Mouse (Mus musculus) mouse trophoblast stem cell (cell line): ENCODE measurements around the gene Spata5.

Source experiments
- in situ Hi-C, 2 experiments: fragments of 300-500 bp; cut with MseI, MboI; formaldehyde crosslinking; loops; 2 replicates in 1 of 2; 3 replicates in 1 of 2; pipeline ENCODE4 v1.15.1; 2025

Gene Spata5

GRCm38 (mm10) chr3:37420641-37421040 lies 945 bp downstream of the Spata5 start:
- in situ Hi-C loops: no loop called here

GRCm38 (mm10) chr3:37421179-37421578 lies 1.5 kb downstream of the Spata5 start:
- in situ Hi-C loops: no loop called here

GRCm38 (mm10) chr3:37426069-37426468 lies 6.4 kb downstream of the Spata5 start:
- in situ Hi-C loops: no loop called here

DNA sequence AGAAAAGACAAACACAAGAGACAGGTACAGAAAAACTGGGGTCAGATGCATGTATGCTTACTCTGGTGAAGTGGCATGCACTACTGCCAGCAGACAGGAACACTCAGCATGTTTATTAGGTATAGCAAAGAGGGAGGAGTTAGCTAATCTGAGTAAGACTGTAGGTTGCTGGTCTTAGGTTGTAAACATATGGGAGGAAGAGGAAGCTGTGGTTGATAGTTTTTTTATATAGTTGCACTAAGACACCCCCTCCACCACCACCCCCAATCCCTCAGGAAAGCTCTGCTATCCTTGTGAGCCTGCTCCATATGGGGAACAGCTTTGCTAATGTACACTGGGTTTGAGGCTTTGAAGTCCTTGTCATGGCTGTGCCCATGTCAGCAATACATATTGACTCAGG lies 10.7 kb downstream of the Spata5 start:
- in situ Hi-C loops: no loop called here

GRCm38 (mm10) chr3:37439770-37440169 lies 20.1 kb downstream of the Spata5 start:
- in situ Hi-C loops: no loop called here

DNA sequence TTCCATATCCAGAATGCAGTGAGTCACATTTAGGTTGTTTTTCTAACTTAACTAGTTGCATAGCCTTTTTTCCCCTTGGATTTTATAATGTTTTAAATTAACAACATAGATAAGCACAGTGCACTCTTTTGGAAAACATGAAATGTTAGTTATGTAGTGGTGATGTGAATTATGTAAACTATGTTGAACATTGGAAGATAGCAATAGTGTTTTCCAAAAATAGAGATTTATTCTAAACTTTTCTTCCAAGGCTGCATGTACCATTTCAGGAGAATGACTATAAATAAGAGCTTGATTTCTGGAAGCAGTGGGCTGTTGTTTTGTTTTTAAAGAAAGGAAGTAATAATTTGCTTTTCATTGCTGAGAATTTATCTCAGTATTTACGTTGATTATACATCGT lies 23.7 kb downstream of the Spata5 start:
- in situ Hi-C loops: no loop called here

GRCm38 (mm10) chr3:37455992-37456391 lies 36.3 kb downstream of the Spata5 start:
- in situ Hi-C loops: no loop called here

DNA sequence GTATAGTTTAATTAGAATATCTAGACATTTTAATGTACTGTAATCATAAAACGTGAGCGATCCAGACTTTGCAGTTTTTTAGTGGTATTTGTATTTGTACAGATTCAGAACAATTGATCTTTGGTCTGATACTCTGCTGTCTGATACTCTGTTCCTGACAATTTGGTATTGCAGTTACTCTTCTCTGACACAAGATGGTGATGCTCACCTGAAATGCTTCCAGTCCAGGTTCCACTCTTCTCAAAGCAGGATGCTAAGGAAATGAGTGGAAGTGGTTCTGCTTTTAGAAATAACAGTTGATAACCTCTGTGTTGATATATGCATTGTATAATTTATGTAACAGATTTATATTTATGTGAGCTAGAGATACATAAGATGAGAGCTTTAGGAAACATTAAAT lies 48.5 kb downstream of the Spata5 start:
- in situ Hi-C loops: no loop called here

- in situ Hi-C loops: no loop called here
Observed at GRCm38 (mm10) chr3:37469353-37469752, 49.7 kb downstream of the Spata5 start.

DNA sequence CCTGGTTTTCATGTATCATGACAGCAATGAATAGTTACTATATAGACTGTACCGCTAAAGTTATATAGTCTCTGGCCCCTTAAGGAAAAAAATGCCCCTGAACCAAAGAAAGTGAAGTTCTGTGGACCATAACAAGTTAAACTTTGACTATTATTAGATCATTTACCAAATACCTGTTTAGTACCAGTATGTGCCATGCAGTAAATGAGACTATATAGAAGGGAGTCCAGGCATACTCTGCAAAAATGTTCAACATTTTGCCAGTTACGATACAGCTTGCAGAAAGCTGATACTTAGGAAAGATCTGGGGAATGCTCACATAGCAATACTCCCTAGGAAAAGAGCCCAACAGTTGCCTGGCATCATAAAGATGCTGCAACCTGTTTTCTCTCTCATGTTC lies 51.2 kb downstream of the Spata5 start:
- in situ Hi-C loops: no loop called here

GRCm38 (mm10) chr3:37472461-37472860 lies 52.8 kb downstream of the Spata5 start:
- in situ Hi-C loops: no loop called here

- in situ Hi-C loops: no loop called here
Observed at GRCm38 (mm10) chr3:37476485-37476884, 56.8 kb downstream of the Spata5 start.

DNA sequence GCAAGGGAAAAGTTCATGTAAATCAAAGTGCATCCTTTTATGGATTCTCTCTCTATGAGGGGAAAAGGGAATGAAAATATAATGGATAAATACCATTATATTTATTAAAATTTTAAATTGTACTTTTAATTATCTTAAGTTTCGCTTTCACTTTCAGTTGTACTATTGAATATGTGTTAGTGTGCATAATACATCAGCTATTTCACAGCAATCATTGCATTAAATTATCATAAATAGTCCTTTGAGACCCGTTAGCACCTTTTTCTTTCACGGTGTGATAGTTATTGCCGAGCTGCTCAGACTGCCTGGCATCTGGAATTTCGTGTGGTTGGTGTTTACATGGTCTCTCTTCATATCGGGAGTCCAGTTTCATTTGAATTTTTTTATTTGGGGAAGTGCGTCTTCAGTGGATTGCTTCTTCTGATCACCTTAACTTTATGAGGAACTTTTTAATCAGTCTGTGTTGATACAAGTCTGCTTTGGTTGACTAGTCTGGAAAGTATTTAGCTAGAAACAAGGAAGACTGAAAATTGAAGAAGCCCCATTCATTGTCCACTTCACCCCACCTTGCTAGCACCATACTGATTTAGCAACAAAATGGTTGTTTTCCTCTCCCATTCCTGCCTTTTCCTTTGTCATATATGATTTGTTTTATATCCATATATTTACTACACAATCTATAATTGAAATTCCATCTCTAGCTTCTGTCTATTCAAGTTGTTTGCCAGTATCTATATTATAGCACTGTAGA lies 57.9 kb downstream of the Spata5 start:
- in situ Hi-C loops: no loop called here

DNA sequence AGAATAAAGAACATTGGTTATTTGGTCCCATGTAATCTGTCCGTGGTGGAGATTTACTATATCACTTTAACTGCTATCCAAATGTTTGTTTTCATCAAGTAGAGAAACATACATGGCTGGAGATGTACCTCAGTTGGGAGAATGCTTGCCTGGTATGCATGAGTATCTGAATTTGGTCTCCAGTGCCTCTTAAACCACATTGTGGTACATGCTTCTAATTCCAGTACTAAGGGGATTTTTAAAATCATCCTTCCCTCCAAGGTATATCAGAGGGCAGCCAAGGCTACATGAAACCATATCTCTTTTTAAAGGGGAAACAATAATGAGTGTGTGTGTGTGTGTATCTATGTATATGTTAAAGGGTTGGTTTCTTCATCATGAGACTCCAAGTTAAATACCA lies 60.1 kb downstream of the Spata5 start:
- in situ Hi-C loops: no loop called here

- in situ Hi-C loops: no loop called here
Observed at GRCm38 (mm10) chr3:37481295-37481694, 61.6 kb downstream of the Spata5 start.

GRCm38 (mm10) chr3:37482720-37483119 lies 63.0 kb downstream of the Spata5 start:
- in situ Hi-C loops: no loop called here

DNA sequence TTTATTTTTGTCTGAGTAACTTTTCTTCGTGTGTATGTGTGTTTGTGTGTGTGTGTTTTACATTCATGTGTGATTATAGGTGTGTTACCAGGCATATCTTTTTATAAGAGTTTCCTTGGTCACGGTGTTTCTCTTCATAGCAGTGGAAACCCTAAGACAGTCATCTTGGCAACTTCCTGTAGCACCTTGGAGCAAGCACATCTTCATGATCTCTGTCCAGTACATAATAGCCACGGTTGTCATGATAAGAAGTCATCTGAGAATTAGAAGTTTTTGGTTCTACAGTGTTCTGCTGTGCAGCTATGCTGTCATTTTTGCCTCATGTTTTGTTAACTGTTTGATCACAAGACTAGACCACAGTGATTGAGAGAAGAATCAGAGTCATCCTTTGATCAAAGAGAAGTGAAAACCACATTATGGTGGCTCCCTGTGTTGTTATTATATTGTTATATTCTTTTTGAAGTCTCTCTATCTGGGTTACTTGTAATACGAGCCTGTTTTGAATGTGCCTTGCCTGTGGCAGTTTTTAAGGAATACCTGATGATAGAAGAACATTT lies 64.1 kb downstream of the Spata5 start:
- in situ Hi-C loops: no loop called here

DNA sequence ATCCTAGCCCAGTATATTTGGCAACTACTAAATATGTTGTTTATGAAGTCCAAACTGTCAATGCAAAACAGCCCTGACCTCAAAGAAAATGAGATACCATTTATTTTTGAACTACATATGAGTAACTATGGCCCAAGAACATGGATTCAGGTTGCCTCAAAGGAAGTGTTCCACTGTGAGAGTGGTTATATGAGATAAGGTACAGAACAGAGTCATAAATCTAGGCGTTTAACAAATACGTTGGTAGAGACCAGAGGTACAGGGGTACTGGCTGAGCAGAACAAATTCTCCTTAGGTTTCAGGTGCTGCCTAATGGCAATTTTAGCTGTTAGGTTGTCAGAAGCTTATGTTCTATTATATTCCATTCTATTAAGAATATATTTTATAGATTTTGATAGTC lies 67.9 kb downstream of the Spata5 start:
- in situ Hi-C loops: no loop called here

- in situ Hi-C loops: no loop called here
Observed at GRCm38 (mm10) chr3:37488173-37488572, 68.5 kb downstream of the Spata5 start.

GRCm38 (mm10) chr3:37490025-37490424 lies 70.3 kb downstream of the Spata5 start:
- in situ Hi-C loops: no loop called here

DNA sequence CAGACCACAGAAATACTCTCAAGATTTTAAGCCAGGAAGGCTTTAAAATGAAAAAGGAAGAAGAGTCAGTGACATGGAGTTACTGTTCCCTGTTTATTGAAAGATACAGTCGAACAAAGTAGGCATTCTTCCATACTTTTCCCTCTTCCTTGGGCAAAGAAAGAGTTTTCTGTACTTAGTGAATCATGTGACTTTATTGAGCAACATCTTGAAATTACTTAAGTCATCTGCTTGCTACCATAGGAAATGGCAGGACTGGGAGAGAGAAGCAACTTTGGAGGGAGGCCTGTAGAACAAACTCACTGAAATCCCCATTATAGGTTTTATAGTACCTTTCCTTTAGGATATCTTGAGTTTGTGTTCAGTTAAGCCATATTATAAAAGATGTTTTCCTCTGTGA lies 81.2 kb downstream of the Spata5 start:
- in situ Hi-C loops: no loop called here

- in situ Hi-C loops: no loop called here
Observed at GRCm38 (mm10) chr3:37502552-37502951, 82.9 kb downstream of the Spata5 start.

- in situ Hi-C loops: no loop called here
Observed at GRCm38 (mm10) chr3:37503846-37504245, 84.2 kb downstream of the Spata5 start.
